Mouse (Mus musculus) ovary, adult 18-20 months (tissue): ENCODE data around the gene Acd.
A peak's percentile ranks its signal among the peaks of the same experiment; 100 is the strongest.

Source experiments
- DNase-seq: peaks from one replicate; pipeline ENCODE4 v3.0.0; 2022; ENCODE audit warnings: low spot score, mixed read lengths

Acd gene

DNA sequence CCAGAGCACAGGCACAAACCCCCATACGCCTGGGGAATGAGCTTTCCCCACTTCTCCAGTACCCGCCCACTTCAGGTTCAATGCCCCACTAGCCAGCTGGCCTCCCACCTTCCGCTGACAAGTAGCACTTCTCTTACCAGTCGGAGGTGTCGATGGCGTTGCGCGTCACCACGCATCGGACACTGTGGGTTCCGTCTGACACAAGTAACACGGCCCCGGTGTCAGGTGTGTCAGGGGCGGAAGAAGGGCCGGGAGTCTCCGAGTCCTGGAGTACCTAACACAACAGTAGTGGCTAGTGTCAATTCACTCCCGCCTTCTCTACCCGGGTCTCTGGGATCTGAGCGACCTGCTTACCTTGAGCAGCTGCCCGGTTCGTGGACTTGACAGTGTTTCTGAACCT is 336 bp downstream of the Acd start:
- peak; percentile 37 for DNase-seq

DNA sequence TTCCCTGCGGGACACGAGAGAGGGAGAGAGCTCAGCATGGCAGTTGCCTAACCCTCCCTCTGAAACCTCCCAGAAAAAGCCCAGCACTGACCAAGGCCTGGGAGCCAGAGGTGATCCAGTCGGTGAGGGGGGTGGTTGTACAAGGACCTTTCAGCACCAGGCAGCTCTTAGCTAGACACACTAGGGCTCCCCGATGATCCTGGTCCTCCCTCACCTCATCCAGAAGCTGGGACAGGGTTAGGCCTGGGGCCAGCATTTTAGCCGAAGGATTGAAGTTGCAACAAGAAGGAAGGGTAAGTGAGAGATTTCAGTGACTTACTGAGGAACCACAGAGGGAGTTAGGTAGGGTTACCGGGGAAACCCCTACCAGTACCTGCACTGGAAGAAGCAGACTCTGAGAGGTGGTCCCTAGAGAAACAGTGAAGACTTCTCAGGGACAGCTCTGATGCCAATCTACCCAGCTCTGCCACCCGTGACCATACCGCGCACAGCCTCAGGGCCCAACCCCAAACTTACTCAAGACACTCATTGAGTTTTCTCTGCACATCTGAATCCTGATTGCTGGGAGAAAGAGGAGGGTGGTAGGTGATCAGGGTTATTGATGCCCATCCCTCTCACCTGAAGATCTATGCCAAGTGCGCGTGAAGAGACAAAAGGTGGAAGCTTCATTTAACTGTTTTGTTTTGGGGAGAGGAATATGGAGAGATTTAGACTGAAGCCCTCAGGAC is 1.2 kb downstream of the Acd start:
- no peak for DNase-seq

DNA sequence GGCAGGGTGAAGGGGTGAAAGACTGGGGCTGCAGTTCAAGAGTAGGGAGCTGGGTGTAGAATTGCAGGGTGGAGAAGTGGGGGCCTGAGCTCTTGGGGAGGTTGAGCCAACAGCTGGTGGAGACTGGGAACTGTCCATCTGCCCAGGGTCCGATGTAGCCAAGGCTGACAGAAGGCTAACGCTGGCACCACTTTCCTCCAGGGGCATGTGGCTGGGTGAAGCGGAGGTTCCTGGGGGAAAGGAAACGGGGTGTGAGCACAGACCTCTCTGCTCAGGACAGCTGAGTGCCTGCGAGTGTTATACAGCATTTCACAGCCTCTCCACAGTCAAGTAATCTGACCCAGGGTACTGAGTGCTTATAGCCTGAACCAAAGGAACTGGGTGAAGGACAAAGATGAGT is 2.2 kb downstream of the Acd start:
- no peak for DNase-seq

DNA sequence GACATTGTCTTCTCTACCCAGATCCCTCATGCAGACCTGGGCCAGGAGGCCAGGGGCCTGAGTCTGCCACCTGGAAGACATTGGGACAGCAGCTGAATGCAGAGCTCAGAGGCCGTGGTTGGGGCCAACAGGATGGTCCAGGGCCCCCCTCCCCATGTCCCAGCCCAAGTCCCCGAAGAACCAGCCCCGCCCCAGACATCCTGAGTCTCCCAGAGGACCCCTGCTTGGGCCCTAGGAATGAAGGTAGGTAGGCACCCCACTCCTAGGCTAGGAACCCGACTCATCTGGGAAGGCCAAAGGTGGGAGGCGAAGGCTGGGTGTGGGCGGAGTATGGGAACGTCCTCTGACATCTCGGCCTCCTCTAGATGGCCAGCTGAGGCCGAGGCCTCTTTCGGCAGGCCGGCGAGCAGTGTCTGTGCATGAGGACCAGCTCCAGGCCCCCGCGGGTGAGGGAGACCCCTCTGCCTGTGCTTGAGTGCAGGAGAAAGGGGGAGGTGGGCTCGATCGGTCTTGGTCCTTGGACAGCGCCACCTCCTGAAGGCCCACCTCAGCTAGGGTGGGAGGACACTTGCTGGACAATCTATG is 3.6 kb downstream of the Acd start:
- DNase-seq = no peak

DNA sequence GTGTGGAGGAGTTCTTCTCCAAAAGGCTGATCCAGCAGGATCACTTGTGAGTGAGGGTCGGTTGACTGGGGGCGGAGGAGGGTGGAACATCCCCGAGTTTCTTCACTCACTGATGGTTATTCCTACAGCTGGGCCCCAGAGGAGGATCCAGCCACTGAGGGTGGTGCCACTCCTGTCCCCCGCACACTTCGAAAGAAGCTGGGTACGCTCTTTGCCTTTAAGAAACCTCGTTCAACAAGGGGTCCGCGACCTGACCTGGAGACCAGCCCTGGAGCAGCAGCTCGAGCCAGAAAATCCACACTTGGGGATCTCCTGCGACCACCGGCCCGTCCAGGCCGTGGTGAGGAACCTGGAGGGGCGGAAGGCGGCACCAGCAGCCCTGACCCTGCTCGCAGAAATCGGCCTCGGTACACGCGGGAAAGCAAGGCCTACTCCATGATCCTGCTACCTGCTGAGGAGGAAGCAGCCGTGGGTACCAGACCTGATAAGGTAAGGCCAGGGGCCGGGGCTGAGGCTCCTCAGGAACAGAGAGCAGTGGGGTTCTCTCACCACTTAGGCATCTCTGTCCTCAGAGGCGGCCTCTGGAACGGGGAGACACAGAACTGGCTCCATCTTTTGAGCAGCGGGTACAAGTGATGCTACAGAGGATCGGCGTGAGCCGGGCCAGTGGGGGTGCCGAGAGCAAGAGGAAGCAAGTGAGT is 5.7 kb downstream of the Acd start:
- DNase-seq = no peak

DNA sequence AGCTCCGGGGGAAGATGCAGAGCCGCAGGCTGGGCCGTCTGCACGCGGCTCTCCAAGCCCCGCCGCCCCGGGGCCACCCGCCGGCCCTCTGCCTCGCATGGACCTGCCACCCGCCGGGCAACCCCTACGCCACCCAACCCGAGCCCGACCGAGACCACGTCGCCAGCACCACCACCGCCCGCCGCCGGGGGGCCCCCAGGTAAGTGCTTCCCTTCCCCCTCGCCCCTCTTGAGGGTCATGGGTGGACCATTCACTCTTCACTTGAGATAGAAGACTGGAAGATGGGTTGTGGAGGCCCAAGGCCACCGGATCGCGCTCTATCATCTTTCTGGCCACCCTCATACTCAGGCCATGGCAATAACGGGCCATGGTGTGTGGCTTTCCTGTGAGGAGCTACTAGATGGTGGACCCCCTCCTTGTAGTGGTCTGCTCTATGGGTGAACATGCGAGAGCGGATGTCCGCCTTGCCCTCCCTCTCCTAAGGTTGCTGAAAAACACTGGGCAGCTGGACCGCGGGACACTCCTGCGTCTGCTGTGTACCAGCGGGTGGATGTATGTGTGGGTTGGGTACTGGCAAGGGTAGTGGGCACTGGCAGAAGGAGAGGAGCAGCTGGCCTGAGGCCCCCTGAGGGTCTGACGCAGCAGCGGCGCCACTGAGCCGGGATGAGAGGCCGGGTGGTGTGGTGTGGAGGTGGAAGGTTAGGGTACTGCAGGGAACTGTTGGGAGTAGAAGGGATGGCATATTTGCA is 6.7 kb downstream of the Acd start:
- DNase-seq = no peak

DNA sequence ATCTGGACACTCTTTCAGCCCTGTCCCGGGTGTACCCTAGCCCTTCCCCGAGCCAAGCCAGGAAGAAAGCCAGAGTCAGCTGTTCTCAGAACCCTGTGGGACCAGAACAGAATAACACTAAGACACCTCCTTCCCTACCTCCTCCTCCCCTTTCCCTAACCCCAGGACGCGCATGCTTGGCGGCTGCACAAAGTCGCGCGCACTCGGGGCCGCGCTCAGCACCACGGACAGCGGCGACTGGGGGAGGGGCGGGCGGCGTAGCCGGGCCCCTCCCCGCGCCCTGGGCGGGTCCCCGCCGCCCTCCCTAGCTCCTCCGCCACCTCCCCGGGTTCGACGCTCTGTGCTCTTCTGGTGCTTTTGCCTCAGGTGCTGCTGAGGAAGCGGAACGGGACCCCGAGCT is 7.3 kb downstream of the Acd start:
- DNase-seq = no peak

DNA sequence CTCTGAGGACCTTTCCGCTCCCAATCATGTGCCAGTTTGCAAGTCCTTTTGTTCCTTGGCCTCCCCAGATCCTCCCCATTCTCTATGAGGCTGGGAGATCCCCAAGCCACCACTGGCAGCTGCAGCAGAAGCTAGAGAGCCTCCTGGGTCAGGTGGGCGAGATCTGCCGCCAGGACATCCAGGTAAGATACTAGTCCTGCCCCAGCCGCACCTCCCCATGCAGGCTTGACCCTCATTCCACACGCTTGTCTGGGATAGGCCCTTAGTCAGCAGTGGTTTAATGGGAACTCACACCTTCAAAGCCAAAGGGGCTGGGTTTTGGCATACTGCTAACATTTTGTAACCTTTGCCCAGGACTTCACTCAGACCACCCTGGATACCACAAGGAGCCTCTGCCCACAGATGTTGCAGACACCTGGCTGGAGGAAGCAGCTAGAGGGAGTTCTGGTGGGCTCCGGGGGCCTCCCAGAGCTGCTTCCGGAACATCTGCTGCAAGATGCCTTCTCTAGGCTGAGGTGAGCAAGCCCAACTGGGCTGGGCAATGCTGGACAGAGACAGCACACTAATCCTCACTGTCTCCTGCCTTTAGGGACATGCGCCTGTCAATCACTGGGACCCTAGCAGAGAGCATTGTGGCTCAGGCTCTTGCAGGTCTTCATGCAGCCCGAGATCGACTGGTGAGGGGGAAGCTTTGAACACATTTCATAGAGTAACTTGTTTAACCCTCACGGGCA is 8.3 kb downstream of the Acd start:
- DNase-seq = no peak

DNA sequence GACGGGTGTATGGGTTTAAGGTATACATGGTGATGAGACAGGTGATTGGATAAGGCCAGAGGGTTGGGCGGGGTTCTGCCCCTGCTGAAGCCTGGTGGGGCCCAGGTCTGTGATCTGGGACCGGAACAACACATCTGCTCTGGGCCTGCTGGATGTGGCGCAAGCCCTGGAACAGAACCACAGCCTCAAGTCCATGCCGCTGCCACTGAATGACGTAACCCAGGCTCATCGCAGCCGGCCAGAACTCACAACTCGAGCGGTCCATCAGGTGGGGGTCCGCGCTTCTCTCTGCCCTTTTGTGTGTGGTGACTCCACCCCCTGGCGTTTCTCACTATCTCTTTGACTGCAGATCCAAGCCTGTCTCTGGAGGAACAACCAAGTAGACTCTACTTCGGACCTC is 9.9 kb downstream of the Acd start:
- no peak for DNase-seq

DNA sequence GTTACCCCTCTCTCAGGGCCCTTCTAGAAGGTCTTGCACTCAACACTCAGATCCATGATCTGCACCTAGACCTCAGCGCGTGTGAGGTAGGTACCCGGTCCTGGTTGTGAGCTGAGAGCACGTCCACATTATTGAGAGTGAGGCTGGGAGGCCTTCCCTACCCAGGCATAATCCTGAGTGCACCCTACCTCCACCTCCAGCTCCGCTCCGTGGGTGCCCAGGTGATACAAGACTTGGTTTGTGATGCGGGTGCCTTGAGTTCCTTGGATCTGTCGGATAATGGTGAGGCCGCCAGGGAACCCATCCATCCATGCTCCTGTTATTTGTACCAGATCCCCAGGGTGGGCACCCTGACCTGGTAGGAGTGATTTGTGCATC is 10.9 kb downstream of the Acd start:
- no peak for DNase-seq

DNA sequence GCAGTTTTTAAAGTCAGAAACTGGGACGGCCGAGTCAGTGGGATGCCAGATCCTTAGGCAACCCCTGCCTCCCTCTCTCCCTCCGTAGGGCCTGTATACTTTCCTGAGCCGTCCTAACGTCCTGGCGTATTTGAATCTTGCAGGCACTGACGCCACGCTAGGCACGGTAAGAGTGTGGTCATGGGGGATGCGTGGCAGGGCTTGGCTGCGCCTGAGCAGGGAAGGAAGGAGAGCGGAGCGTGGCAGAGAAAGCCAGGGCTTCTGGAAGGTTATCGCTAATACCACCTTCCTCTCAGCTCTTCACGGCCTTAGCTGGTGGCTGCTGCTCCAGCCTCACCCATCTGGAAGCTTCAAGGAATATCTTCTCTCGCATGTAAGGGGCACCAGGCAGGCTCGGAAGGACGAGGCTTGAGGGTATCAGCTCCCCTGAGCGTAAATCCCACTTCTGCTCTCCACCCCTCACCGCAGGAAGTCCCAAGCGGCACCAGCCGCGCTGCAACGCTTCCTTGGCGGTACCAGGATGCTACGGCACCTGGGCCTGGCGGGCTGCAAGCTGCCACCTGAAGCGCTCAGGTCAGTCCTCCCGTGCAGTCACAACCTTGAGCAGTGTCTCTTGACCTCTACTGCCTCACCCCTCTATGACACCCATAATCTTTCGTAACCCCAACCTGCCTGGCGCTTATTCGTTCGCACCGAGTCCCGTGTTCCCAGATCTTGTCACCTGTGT is 11.5 kb downstream of the Acd start:
- DNase-seq = no peak

DNA sequence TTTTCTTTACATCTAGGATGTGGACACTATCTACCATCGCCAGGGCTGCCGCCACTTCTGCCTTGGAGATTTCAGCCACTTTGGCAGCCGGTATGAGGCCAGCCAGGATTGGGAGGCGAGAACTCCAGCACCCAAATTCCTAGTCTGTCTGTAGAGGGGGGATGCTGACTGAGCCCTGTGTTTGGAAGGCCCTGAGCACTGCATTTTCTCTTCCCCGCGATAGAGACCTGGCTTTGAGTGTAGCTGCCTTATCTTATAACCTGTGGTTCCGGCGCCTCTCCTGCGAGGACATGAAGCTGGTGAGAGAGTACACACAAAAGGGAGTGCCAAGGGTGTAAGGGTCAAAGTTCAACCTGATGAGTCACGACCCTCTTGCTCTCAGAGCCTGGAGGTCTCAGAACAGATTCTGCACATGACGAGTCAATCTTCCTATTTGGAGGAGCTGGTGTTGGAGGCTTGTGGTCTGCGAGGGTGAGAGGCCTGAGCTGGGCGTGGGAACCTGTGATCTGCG is 12.6 kb downstream of the Acd start:
- no peak for DNase-seq

DNA sequence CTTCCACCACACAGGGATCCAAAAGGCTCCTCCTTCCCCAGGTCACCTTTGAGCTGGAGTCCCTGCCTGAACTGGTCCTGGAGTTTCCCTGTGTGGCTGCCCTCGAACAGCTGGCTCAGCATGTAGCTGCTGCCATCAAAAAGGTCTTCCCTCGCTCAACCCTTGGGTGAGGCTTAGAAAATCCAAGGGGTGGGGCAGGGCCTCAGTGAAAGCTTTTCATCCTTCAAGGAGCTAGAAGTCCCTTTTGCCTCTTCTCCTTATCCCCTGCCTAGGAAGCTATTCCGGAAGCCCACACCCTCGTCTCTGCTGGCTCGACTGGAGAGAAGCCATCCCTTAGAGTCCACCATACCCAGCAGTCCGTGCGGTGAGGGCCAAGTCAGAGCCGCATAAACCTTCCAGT is 13.4 kb downstream of the Acd start:
- DNase-seq = no peak

DNA sequence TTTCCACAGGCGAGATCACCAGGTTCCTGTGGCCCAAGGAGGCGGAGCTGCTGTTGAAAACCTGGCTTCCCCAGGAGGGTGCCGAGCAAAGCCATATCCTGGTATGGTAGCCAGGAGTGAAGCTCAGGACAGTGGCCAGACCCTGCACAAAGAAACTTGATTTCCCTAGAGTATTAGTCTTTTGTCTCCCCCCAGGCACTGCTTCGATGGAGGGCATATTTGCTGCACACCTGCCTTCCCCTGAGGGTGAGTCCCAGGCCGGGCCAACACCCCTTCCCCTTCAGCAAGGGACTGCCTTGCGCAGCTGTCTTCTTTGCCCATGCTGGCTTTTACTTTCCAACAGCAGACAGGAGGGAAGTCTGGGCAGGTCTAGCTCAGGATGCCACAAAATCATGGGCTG is 14.4 kb downstream of the Acd start:
- no peak for DNase-seq

DNA sequence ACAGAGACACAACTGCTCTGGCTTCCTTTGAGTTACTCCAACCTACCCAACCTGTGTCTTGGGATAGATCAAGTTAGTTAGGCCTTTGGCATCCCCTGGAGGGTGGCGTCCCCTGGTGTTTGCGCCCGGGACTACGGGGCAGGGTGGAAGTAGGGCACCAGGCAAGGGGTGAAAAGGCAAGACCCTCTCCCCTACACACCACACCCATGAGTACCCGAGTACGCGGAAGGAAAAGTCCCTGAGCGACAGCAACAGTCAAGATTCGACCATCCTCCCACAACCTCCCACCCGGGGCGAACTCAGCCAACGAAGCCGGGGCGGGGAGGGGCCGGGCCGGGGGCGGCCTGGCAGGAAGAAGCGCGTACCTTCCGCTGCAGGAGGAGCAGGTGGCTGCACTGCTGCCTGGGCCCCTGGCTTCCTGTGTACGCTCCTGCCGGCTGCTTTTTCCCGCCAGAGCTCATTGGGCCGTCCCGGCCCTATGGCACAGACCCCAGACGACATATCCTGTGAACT is 15.1 kb downstream of the Acd start, which contains the start of gene Carmil2:
TSS of gene Carmil2 (plus strand) at position 479 of the 513 bp plus-strand sequence.
- no peak for DNase-seq

DNA sequence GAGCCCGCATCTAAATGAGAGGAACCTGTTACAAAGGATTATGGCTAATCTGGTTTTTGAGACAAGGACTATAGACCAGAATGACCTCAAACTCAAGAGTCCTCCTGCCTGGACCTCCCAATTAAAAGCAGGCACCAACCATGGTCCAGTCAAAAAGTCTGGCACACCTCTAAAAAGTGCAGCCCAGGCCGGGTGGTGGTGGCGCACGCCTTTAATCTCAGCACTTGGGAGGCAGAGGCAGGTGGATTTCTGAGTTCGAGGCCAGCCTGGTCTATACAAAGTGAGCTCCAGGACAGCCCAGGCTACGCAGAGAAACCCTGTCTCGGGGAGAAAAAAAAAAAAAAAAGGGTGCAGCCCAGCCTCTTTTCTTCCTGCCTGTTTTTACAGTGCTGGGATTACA is 15.6 kb downstream of the Acd start:
- no peak for DNase-seq

DNA sequence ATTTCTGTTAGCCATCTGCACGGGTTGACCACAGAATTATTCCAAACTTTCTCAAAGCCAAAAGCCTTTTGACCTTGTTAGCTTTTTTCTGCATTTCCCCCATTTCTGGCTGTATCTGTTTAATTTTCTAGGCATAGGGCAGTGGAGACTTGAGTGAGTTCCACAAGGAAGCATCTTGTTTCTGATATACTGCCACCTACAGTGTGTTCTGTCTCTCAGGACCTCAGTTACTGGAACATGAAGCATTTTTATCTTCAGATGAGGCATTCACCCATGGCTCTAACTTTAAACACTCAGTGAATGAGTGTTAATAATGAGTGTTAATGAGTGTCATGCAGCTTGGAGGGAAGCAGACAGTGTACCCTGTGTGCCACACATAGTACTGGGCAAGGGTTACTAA is 23.0 kb downstream of the Acd start:
- no peak for DNase-seq

DNA sequence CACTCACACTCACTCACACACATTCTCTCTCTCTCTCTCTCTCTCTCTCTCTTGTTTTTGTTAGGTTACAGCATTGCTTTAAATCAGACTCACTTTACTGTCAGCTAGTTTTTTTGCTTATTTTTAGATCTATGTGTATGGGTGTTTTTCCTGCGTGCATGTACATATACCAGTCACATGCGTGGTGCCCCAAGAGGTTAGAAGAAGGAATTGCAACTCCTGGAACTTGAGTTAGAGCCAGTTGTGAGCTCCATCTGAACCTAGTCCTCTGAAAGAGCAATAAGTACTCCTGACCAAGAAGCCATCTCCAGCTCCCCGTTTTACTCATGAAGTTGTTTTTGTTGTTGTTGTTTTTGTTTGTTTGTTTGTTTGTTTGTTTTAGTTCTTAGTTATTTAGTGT is 39.7 kb downstream of the Acd start:
- DNase-seq = no peak

DNA sequence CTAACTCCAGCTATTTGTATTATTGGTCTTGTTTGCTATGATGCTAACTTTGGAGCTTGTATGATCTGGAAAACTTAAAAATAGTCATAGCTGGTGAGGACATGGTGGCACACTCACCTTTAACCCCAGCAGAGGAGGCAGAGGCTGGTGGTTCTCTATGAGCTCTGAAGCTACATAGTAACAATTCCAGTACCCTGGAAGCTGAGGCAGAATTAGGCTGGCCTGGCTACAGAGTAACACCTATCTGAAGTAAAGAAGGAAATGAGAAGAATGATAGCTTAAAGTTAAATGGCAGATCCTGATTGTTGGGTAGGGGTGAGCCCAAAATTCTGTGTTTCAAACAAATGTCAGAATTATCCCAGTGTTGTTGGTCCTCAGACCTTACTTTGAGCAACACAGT is 43.3 kb downstream of the Acd start:
- DNase-seq = no peak

DNA sequence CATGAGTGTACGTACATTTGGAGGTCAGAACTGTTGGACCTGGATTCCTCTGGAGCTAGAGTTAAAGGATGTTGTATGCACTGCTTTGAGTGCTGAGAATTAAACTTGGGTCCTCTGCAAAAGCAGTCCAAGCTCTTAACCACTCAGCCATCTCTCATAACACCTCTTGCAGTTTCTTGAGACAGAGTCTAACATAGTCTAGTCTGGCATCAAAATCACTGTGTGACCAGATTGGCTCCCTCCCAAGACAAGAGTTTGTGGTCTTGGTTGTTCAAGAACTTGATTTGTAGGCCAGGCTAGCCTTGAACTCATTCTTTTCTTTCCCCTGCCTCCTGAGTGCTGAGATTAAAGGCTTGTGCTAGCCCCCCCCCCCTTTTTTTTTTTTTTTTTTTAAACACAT is 52.0 kb downstream of the Acd start:
- DNase-seq = no peak
